Mouse (Mus musculus): ENCODE measurements around the gene Inmt. TPM values are rescaled to one million over a fixed set of nuclear protein-coding genes. Genes with fewer than 3 reads are reported as not detected.

The Inmt gene
- 0.26 and 0.40 TPM in 2 replicates for polyA plus RNA-seq (2016; fragmentation: Nextera tagmentation; extraction: Ambion mirVana)

DNA sequence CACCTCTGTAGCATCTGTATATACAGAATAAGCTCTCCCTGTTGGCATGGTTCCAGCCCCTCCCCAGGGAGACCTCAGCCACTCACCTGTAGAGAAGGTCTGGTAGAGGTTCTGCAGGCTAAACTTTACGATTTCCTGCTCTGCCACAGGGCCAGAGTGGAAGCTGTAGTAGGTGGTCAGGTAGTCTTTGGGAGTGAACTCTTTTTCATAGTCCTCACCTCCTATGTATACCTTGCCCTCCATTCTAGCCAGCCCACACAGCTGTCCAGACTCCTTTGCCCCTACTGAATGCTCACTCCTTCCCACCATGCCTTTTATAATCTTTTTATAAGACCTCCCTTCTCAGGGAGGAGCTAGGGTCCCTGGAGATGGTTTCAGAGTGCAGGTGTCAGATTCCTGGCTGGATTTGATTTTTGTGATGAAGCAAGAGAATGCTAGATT lies at the start of gene Inmt:
Gene Inmt (minus strand): TSS at position 303 of the 441 bp plus-strand sequence.
- peaks cover 28% of the 10 kb centered on the region for H3K4me1 ChIP-seq
- H3K9me3 ChIP-seq (replicated peaks): no peaks in the 10 kb centered on the region
- H3K27me3 ChIP-seq (ENCODE audit: low read depth, poor library complexity, severe bottlenecking): no peaks in the 10 kb centered on the region
- DNase-seq (ENCODE audit: low spot score): no peak
- H3K4me3 ChIP-seq: no peak within 1 kb of the TSS
- H3K27ac ChIP-seq: no peak within 1 kb of the TSS
- WGBS: 71% methylated on average over 1 of the region's 1 CpGs
- no peaks in the 10 kb centered on the region for H3K36me3 ChIP-seq

GRCm38 (mm10) chr6:55223986-55224385 lies 49.1 kb upstream of the Inmt start:
- no peak overlapping the region for H3K27ac ChIP-seq
- 92% methylated on average over 8 of the region's 8 CpGs for WGBS
- H3K36me3 ChIP-seq: peaks cover 48% of the 10 kb centered on the region

DNA sequence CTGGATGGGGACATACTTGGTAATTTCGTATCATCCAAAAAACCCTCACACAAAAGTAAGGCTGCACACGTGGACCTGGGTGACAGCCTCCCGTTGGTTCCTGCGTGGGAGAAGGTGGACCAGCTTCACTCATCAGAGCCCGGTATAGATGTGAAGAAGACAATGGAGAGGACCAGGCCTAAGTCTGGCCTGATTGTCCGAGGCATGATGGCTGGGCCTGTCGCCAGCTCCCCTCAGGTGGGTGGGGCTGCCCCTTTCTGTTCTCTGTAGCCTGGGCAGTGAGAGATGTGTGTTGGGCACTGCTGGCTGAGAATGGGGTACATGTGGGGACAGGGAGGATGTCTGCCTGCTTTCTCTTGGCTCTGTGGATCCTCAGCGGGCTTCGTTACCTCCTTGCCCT lies 43.4 kb upstream of the Inmt start:
- H3K27ac ChIP-seq: no peak overlapping the region
- no peaks in the 10 kb centered on the region for H3K4me1 ChIP-seq
- 94% methylated on average over 9 of the region's 9 CpGs for WGBS
- no peak for DNase-seq (ENCODE audit: low spot score)
- no peaks in the 10 kb centered on the region for H3K27me3 ChIP-seq (ENCODE audit: low read depth, poor library complexity, severe bottlenecking)
- peaks cover 63% of the 10 kb centered on the region for H3K36me3 ChIP-seq
- H3K9me3 ChIP-seq (replicated peaks): no peaks in the 10 kb centered on the region
- H3K4me3 ChIP-seq: no peak overlapping the region

More at GRCm38 (mm10) chr6:55223986-55224385, 49.1 kb upstream of the Inmt start:
- H3K4me1 ChIP-seq: no peaks in the 10 kb centered on the region
- no peak for DNase-seq (ENCODE audit: low spot score)
- H3K9me3 ChIP-seq (replicated peaks): no peaks in the 10 kb centered on the region
- no peaks in the 10 kb centered on the region for H3K27me3 ChIP-seq (ENCODE audit: low read depth, poor library complexity, severe bottlenecking)
- no peak overlapping the region for H3K4me3 ChIP-seq

DNA sequence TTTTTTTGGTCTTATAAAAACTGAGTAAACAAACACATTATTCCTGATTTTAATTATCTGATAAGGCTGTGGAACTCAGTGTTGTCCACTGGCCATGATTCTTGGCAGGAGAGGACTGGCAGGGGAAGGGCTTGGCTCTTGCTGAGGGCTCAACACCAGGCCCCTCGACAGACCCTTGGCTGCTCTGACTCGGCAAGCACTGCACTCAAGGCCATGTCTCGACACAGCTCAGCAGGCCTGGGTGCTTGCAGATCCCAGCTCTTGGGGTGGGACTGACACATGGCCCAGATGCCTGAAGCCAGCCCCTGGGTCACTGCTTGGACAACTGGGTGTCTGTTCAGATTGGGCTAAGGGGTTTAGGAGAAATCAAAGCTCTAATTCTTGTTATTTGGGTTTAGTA lies 39.7 kb upstream of the Inmt start:
- no peak for DNase-seq (ENCODE audit: low spot score)
- Histone ChIP-seq H3K36me3 (peaks cover 53% of the 10 kb centered on the region), H3K9me3 (replicated peaks) (no peaks in the 10 kb centered on the region), H3K27me3 (ENCODE audit: low read depth, poor library complexity, severe bottlenecking) (no peaks in the 10 kb centered on the region), H3K4me3 (no peak overlapping the region), H3K27ac (no peak overlapping the region), H3K4me1 (peaks cover 11% of the 10 kb centered on the region)
- WGBS: 80% methylated on average over 3 of the region's 3 CpGs

GRCm38 (mm10) chr6:55210423-55211365 lies 35.9 kb upstream of the Inmt start:
- H3K4me1 ChIP-seq: peaks cover 28% of the 10 kb centered on the region
- peak overlapping the region; percentile 61; the same call in 1 of the 2 replicates for H3K27ac ChIP-seq
- WGBS: 74% methylated on average over 15 of the region's 15 CpGs
- no peaks in the 10 kb centered on the region for H3K27me3 ChIP-seq (ENCODE audit: low read depth, poor library complexity, severe bottlenecking)
- no peak overlapping the region for H3K4me3 ChIP-seq
- H3K36me3 ChIP-seq: peaks cover 18% of the 10 kb centered on the region
- DNase-seq (ENCODE audit: low spot score): no peak
- H3K9me3 ChIP-seq (replicated peaks): no peaks in the 10 kb centered on the region

- 77% methylated on average over 8 of the region's 8 CpGs for WGBS
- peaks cover 47% of the 10 kb centered on the region for H3K4me1 ChIP-seq
- no peak overlapping the region; the same call in 1 of the 2 replicates for H3K4me3 ChIP-seq
- peaks cover 12% of the 10 kb centered on the region for H3K36me3 ChIP-seq
- no peaks in the 10 kb centered on the region for H3K9me3 ChIP-seq (replicated peaks)
- H3K27me3 ChIP-seq (ENCODE audit: low read depth, poor library complexity, severe bottlenecking): no peaks in the 10 kb centered on the region
- DNase-seq (ENCODE audit: low spot score): no peak
- peak overlapping the region; percentile 63; the same call in 1 of the 2 replicates for H3K27ac ChIP-seq
Observed at GRCm38 (mm10) chr6:55207786-55208185, 32.9 kb upstream of the Inmt start.

GRCm38 (mm10) chr6:55203931-55204330 lies 29.1 kb upstream of the Inmt start:
- DNase-seq (ENCODE audit: low spot score): no peak
- peak overlapping the region; percentile 88 for H3K27ac ChIP-seq

GRCm38 (mm10) chr6:55202913-55203910 lies 28.4 kb upstream of the Inmt start, which contains the start of gene Mindy4:
TSS of gene Mindy4 (plus strand) at chr6:55203383.
- H3K27ac ChIP-seq: peak within 1 kb of the TSS; percentile 88
- H3K4me3 ChIP-seq: peak within 1 kb of the TSS; percentile 56
- H3K27me3 ChIP-seq (ENCODE audit: low read depth, poor library complexity, severe bottlenecking): no peaks in the 10 kb centered on the region
- H3K9me3 ChIP-seq (replicated peaks): no peaks in the 10 kb centered on the region
- 4% methylated on average over 32 of the region's 33 CpGs for WGBS
- H3K4me1 ChIP-seq: peaks cover 36% of the 10 kb centered on the region
- peak; percentile 89 for DNase-seq (ENCODE audit: low spot score)
- no peaks in the 10 kb centered on the region for H3K36me3 ChIP-seq

More at GRCm38 (mm10) chr6:55203931-55204330, 29.1 kb upstream of the Inmt start:
- 97% methylated on average over 3 of the region's 3 CpGs for WGBS
- peaks cover 39% of the 10 kb centered on the region for H3K4me1 ChIP-seq
- H3K9me3 ChIP-seq (replicated peaks): no peaks in the 10 kb centered on the region
- no peaks in the 10 kb centered on the region for H3K27me3 ChIP-seq (ENCODE audit: low read depth, poor library complexity, severe bottlenecking)
- H3K36me3 ChIP-seq: no peaks in the 10 kb centered on the region
- H3K4me3 ChIP-seq: peak overlapping the region; percentile 56

GRCm38 (mm10) chr6:55199047-55199446 lies 24.2 kb upstream of the Inmt start:
- no peak overlapping the region for H3K4me3 ChIP-seq
- H3K9me3 ChIP-seq (replicated peaks): no peaks in the 10 kb centered on the region
- H3K27me3 ChIP-seq (ENCODE audit: low read depth, poor library complexity, severe bottlenecking): no peaks in the 10 kb centered on the region
- H3K27ac ChIP-seq: no peak overlapping the region
- H3K36me3 ChIP-seq: no peaks in the 10 kb centered on the region
- peaks cover 12% of the 10 kb centered on the region for H3K4me1 ChIP-seq
- DNase-seq (ENCODE audit: low spot score): no peak
- WGBS: 89% methylated on average over 3 of the region's 3 CpGs

DNA sequence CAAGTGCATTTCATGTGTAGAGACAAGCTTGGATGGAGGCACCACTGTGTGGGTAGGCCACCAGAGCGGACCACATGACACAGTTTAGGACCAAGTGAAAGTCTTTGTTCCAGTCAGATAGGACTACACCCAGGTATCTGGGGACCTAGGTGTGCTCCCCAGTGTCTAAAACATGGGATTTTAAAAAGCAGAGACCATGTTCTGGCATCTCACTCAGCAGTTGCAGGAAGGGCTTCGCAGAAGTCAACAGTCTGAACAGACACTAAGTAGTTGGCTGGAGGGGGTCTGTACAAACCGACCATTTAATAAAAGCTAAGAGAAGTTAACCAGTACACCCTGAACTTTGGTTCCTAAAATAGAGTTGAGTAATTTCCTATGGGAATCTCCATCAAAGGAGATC lies 18.3 kb upstream of the Inmt start:
- no peaks in the 10 kb centered on the region for H3K9me3 ChIP-seq (replicated peaks)
- no peak overlapping the region for H3K4me3 ChIP-seq
- no peaks in the 10 kb centered on the region for H3K27me3 ChIP-seq (ENCODE audit: low read depth, poor library complexity, severe bottlenecking)
- no peaks in the 10 kb centered on the region for H3K4me1 ChIP-seq
- no peak overlapping the region for H3K27ac ChIP-seq
- DNase-seq (ENCODE audit: low spot score): no peak
- WGBS: 92% methylated on average over 3 of the region's 3 CpGs
- H3K36me3 ChIP-seq: no peaks in the 10 kb centered on the region

- no peaks in the 10 kb centered on the region for H3K27me3 ChIP-seq (ENCODE audit: low read depth, poor library complexity, severe bottlenecking)
- 75% methylated on average over 4 of the region's 4 CpGs for WGBS
- H3K4me1 ChIP-seq: no peaks in the 10 kb centered on the region
- H3K36me3 ChIP-seq: no peaks in the 10 kb centered on the region
- H3K4me3 ChIP-seq: no peak overlapping the region
- DNase-seq (ENCODE audit: low spot score): no peak
- no peaks in the 10 kb centered on the region for H3K9me3 ChIP-seq (replicated peaks)
- no peak overlapping the region for H3K27ac ChIP-seq
Observed at GRCm38 (mm10) chr6:55191537-55191936, 16.7 kb upstream of the Inmt start.

- Histone ChIP-seq H3K9me3 (replicated peaks) (no peaks in the 10 kb centered on the region), H3K27ac (no peak overlapping the region), H3K36me3 (no peaks in the 10 kb centered on the region), H3K4me1 (no peaks in the 10 kb centered on the region), H3K4me3 (no peak overlapping the region), H3K27me3 (ENCODE audit: low read depth, poor library complexity, severe bottlenecking) (no peaks in the 10 kb centered on the region)
- DNase-seq (ENCODE audit: low spot score): no peak
Observed at GRCm38 (mm10) chr6:55189406-55189805, 14.6 kb upstream of the Inmt start.

Data from limb, embryonic 10.5 days (tissue).